Mouse (Mus musculus): Measurements from ENCODE around the gene Uhrf1bp1.

DNA sequence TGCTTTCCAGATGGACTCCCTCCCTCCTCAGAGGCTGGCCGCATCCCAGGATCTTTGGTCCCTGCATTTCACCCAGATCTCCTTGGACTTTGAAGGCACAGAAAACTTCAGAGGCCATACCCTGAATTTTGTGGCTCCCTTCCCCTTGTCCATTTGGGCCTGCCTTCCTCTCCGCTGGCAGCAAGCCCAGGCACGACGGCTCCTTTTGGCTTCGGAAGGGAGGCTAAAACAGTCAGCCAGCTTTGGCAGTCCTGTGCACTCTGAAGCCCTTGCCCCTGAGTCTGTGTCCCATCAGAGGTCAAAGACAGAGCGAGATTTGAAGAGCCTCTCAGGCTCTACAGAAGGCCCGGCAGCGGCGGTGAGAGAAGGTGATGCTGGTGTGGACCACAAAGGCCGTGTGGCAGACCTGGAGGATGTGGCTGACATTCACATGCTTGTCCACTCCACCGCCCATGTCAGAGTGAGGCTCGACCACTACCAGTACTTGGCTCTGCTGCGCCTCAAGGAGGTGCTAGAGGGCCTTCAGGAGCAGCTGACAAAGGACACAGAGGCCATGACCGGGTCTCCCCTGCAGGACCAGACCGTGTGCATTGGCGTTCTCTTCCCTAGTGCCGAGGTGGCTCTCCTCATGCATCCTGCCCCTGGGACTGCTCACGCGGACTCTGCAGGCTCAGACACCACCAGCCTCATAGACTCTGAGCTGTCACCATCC lies 30.4 kb downstream of the Uhrf1bp1 start:
- TF ChIP-seq CTCF (IDR thresholded peaks at IDR 0.05; ENCODE audit: extremely low read depth, insufficient read depth, low read length): no peak
- no peak for TF ChIP-seq POLR2A (IDR thresholded peaks at IDR 0.05; ENCODE audit: extremely low read depth, insufficient read depth, low read length)

Measured in cortical plate, adult 2 months (tissue).